Mouse (Mus musculus) erythroblast, embryonic 14.5 days (primary cell): ENCODE results near the gene Slc22a5.

Source experiments
- GATA1 ChIP-seq: IDR thresholded peaks from 2 replicates; pipeline ENCODE4 v1.6.1; 2012; ENCODE audit warnings: low read length, inconsistent platforms, mixed read lengths
- TAL1 ChIP-seq: IDR thresholded peaks from 3 replicates; pipeline ENCODE4 v1.6.1; 2012; ENCODE audit warnings: low read length, inconsistent platforms, mixed read lengths

DNA sequence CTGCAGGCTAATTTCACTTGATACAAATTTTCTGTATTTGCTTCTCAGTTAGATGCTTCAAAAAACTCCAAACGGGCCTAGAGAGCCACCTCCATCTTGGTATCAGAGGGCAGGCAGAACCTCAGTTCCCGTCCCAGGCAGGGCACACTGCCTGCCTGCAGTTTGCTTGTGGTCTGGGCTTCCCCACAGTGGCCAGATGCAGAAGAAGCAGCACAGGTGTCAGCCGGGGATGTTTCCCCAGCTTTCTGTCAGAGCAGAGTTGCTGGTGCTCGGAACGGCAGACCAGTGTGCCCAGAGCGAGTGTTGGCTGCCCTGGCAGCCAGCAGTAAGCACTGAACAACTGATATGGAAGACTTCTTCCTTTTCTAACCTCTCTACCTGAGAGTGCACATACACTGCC lies 52.3 kb downstream of the Slc22a5 start:
- no peak for TF ChIP-seq TAL1
- TF ChIP-seq GATA1 = no peak
